Mouse (Mus musculus) hindbrain, postnatal 0 days (tissue): ENCODE measurements at regions not wholly inside any gene's neighbourhood (a gene's known extent, or its start where the extent isn't known, plus 50 kb on each side); places are given as distances from the start of the nearest gene placed in this dataset.

Experiments
- ATAC-seq: fragments of 200-750 bp; cut with Nextera tagmentation; 2 replicates; pipeline ENCODE4 v1.8.0; 2017; ENCODE audit warnings: mild to moderate bottlenecking, moderate TSS enrichment, moderate library complexity
- DNase-seq: peaks from one replicate; pipeline ENCODE4 v3.0.0-alpha.2; 2015; ENCODE audit warnings: low spot score
- H3K27ac ChIP-seq: fragments of 300-500 bp; sonication (generic); 2 replicates; pipeline ENCODE4 v1.5.1; 2014; ENCODE audit warnings: mild to moderate bottlenecking
- H3K27me3 ChIP-seq: fragments of 300-500 bp; sonication (generic); 2 replicates; pipeline ENCODE4 v1.6.1; 2014; ENCODE audit warnings: low read length, mixed read lengths; ENCODE audit not compliant: insufficient read depth
- H3K36me3 ChIP-seq: fragments of 300-500 bp; sonication (generic); 2 replicates; pipeline ENCODE4 v1.6.1; 2014; ENCODE audit warnings: low read length, mixed read lengths; ENCODE audit not compliant: insufficient read depth
- H3K4me1 ChIP-seq: fragments of 300-500 bp; sonication (generic); 2 replicates; pipeline ENCODE4 v1.6.1; 2014; ENCODE audit warnings: antibody characterized with exemption, low read length, mixed read lengths; ENCODE audit not compliant: insufficient read depth
- H3K4me2 ChIP-seq: fragments of 300-500 bp; sonication (generic); 2 replicates; pipeline ENCODE4 v1.6.1; 2014; ENCODE audit warnings: low read depth, mild to moderate bottlenecking, low read length, moderate library complexity, mixed read lengths
- H3K4me3 ChIP-seq: fragments of 300-500 bp; sonication (generic); 2 replicates; pipeline ENCODE4 v1.5.1; 2014; ENCODE audit warnings: low read length
- H3K9ac ChIP-seq: fragments of 300-500 bp; sonication (generic); replicated peaks from 2 replicates; pipeline ENCODE4 v1.6.1; 2014; ENCODE audit warnings: mild to moderate bottlenecking, low read length, moderate library complexity, mixed read lengths
- H3K9me3 ChIP-seq: fragments of 300-500 bp; sonication (generic); 2 replicates; pipeline ENCODE4 v1.6.1; 2016; ENCODE audit warnings: low read length, mixed read lengths
- CTCF ChIP-seq: IDR thresholded peaks from 2 replicates; pipeline ENCODE4 v1.5.1; 2016; ENCODE audit warnings: antibody characterized with exemption, control low read depth, low read depth
- WGBS: fragments of 180-500 bp; shearing (Covaris S2); extraction: QIAGEN DNeasy Blood & Tissue Kit; methylation state at CpG from one replicate; pipeline ENCODE4 v1.1.7; 2014; 5-methylcytosine and 5-hydroxymethylcytosine counted together

DNA sequence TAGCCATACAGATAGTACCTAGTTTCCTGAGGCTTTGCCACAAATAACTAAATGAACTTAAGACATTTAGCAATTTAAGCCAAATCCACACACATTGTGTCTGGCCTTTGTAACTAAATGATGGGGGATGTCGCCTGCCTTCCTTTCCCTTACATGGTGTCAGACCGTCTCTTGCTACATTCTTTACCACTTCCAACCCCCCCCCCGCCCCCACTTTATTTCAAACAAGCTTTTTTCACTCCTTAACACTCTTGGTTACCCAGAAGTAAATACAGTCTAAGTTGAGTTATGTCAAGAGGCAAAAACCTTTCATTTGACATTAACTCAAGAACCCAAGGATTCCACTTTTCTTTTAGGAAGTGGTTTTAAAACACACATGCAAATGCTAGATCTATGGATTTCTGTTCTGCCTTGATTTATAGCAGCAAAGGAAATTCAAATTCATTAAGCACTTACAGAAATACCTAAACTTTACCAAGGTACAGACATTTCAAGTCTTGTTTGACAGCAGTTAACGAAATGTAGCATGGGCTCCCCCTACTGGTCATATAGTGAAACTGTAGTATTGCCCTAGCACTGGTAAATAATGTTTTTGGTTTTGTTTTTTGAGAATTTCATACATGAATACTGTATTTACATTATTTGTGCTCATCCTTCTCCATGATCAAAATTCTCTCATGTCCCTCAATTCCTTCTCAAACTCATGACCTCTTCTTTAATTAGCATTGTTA is 80.8 kb downstream of the Avpr1a start:
- no peak overlapping the region for H3K4me2 ChIP-seq
- H3K4me1 ChIP-seq, result no peaks in the 10 kb centered on the region
- H3K9me3 ChIP-seq, result no peaks in the 10 kb centered on the region
- 47% methylated on average over 4 of the region's 4 CpGs for WGBS
- ATAC-seq (no peak), DNase-seq (peak; percentile 80)
- no peaks in the 10 kb centered on the region for H3K36me3 ChIP-seq
- H3K27me3 ChIP-seq, result no peaks in the 10 kb centered on the region
- no peak overlapping the region for H3K27ac ChIP-seq
- H3K4me3 ChIP-seq, result no peak overlapping the region
- peak; percentile 94 for TF ChIP-seq CTCF
- no peak overlapping the region for H3K9ac ChIP-seq

DNA sequence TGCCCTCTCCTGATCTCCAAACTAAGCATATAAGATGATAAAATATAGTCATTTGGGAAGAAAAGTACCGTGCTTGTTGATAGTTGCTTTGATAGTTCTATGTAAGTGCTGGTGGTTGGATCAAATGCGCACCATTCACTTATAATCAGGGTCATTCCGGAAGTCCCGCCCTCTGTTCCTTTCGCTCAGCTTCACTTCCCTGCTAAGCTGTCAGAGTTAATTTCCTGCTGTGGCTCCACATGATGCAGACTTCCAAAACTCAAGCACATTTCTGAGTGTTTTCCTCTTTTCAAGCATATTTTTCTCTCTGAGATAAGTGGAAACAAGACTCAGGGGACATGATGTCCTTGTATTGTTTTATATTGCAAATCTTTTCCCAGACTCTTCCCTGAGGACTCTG is 86.4 kb downstream of the Avpr1a start:
- Histone ChIP-seq H3K9ac (no peak overlapping the region), H3K4me3 (no peak overlapping the region), H3K27me3 (no peaks in the 10 kb centered on the region), H3K4me2 (no peak overlapping the region), H3K27ac (no peak overlapping the region), H3K4me1 (no peaks in the 10 kb centered on the region), H3K9me3 (no peaks in the 10 kb centered on the region), H3K36me3 (no peaks in the 10 kb centered on the region)
- DNase-seq (peak; percentile 5), ATAC-seq (no peak)
- WGBS, result 83% methylated on average over 5 of the region's 5 CpGs
- no peak for TF ChIP-seq CTCF

DNA sequence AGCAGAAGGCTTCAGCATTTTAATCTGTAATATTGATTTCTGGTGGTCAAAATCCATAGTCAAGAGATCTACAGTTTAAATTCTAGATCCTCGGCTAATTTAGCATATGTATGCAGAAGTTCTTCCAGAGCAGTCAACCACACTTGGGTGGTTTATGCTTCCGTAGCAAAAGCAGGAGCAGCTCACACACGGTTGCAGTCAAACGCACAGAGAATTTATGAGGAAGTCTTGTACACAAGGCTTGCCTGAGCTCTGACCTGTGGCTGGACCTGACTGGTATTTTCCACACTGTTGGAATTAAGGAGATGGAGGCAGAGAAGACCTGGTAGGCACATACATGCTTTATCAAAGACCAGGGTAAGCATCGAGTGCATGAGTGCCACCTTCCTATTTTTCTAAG is 86.8 kb downstream of the Avpr1a start:
- Histone ChIP-seq H3K4me1 (no peaks in the 10 kb centered on the region), H3K4me3 (no peak overlapping the region), H3K27me3 (no peaks in the 10 kb centered on the region), H3K4me2 (no peak overlapping the region), H3K9ac (no peak overlapping the region), H3K36me3 (no peaks in the 10 kb centered on the region), H3K27ac (no peak overlapping the region), H3K9me3 (no peaks in the 10 kb centered on the region)
- 79% methylated on average over 5 of the region's 5 CpGs for WGBS
- DNase-seq (no peak), ATAC-seq (no peak)
- TF ChIP-seq CTCF, result no peak

DNA sequence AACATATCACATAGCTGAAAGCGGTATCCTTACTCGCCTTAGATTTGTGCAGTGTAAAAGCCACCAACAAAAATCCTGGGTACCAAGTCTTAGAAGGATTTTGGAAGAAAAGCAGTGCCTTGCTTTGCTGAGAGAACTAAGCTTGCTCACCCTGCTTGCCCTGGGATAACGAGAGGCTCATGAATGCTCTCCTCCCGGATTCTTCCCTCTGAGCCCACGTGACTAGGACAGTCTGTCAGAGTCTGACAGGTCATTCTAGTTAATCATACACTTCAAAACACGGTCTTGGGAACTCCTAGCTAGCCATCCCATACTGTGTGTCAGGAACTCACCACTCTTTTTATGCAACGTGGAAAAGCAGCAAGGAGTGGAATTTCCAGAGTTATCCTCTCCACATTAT is 91.4 kb downstream of the Avpr1a start:
- Histone ChIP-seq H3K4me3 (no peak overlapping the region), H3K27me3 (peaks cover 4% of the 10 kb centered on the region; the same call in 1 of the 2 replicates), H3K4me2 (no peak overlapping the region), H3K4me1 (no peaks in the 10 kb centered on the region), H3K9me3 (no peaks in the 10 kb centered on the region), H3K27ac (no peak overlapping the region), H3K36me3 (no peaks in the 10 kb centered on the region), H3K9ac (no peak overlapping the region)
- WGBS, result 71% methylated on average over 7 of the region's 7 CpGs
- no peak for DNase-seq
- TF ChIP-seq CTCF, result no peak
- ATAC-seq, result no peak

DNA sequence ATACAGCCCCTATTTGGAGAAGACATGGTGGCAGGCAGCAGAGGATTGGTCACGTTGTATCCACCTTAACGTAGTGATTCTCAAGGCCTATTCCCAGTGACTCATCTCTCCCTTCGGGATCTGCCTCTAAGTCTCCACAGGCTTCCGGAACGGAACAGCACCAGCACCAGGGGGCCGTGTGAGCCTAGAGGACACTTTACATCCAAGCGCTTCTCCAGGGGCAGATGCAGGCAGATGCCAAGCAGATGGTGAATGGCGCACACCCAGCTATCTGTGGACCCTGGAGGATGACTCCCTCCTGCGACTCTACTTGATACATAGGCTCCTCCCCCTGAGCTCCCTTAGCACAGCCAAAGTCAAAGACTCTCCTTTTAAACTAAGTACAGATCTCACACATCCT is 94.3 kb downstream of the Avpr1a start:
- Histone ChIP-seq H3K4me1 (no peaks in the 10 kb centered on the region), H3K4me3 (no peak overlapping the region), H3K9me3 (no peaks in the 10 kb centered on the region), H3K9ac (no peak overlapping the region), H3K4me2 (no peak overlapping the region), H3K27ac (no peak overlapping the region), H3K36me3 (no peaks in the 10 kb centered on the region), H3K27me3 (peaks cover 4% of the 10 kb centered on the region; the same call in 1 of the 2 replicates)
- 69% methylated on average over 9 of the region's 9 CpGs for WGBS
- DNase-seq (no peak), ATAC-seq (no peak)
- TF ChIP-seq CTCF, result no peak

DNA sequence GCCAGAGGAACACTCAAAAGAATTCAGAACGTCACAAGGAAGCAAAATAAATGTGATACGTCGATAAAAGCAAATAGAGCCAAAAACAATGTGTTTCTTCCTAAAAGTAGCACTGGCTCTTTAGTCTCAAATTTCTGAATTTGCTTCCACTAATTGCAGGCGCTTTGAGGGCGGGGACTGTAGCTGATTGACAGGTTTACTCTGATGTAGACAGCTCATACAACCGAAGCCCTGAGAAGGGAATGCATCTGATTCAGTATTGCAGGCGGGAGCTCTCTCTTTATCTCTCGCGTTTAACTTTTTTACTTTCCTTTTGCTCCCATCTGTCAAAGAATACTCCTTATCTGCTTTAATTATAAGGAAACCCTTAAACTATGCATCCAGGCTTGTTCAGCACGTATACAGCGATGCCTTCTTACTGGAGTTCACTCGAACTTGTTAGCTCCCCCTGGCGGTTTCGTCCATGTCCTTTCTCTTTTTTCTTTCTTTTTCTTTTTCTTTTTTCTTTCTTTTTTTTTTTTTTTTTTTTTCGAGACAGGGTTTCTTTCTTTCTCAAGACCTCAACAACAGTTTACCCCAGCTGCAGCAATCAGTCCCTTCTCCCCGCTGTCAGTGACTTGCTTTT is 95.9 kb downstream of the Avpr1a start:
- DNase-seq (peak; percentile 87), ATAC-seq (peak; percentile 71)
- WGBS, result 26% methylated on average over 16 of the region's 16 CpGs
- H3K36me3 ChIP-seq, result no peaks in the 10 kb centered on the region
- no peak overlapping the region for H3K9ac ChIP-seq
- H3K27me3 ChIP-seq, result peaks cover 4% of the 10 kb centered on the region; the same call in 1 of the 2 replicates
- no peaks in the 10 kb centered on the region for H3K9me3 ChIP-seq
- peak; percentile 72 for TF ChIP-seq CTCF
- H3K4me1 ChIP-seq, result no peaks in the 10 kb centered on the region
- H3K4me3 ChIP-seq, result peak overlapping the region; percentile 31
- no peak overlapping the region for H3K27ac ChIP-seq
- peak overlapping the region; percentile 56 for H3K4me2 ChIP-seq

DNA sequence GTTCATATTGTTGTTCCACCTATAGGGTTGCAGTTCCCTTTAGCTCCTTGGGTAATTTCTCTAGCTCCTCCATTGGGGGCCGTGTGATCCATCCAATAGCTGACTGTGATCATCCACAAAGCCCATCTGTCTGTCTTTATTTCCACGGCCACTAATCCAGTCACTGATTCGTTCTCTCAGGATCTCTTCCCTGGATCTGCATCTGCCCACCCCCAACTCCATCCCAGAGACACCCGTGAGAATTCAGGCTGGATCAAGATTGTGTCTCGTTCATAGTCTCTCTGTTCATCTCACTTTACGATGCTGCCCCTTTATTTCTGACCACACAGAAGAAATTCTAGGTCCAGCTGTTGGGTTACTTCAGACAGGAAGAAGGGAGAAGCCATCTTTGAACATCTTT is 96.7 kb downstream of the Avpr1a start:
- ATAC-seq (no peak), DNase-seq (no peak)
- Histone ChIP-seq H3K36me3 (no peaks in the 10 kb centered on the region), H3K9me3 (no peaks in the 10 kb centered on the region), H3K27ac (no peak overlapping the region), H3K27me3 (peaks cover 4% of the 10 kb centered on the region; the same call in 1 of the 2 replicates), H3K9ac (no peak overlapping the region), H3K4me1 (no peaks in the 10 kb centered on the region), H3K4me2 (no peak overlapping the region), H3K4me3 (no peak overlapping the region)
- WGBS, result 78% methylated on average over 6 of the region's 6 CpGs
- no peak for TF ChIP-seq CTCF
